Mouse (Mus musculus) gastrocnemius, postnatal 25 days (tissue): Measurements from ENCODE around the gene Zfp704. TPM values are rescaled to one million over a fixed set of nuclear protein-coding genes. Genes with fewer than 3 reads are reported as not detected.

Source experiments
- DNase-seq: peaks from one replicate; pipeline ENCODE4 v3.0.0; 2022
- total RNA-seq, 2 experiments: library from RNA; stranded (reverse); gene quantifications; 1 replicate in 1 of 2; 2 replicates in 1 of 2; pipeline ENCODE4 v1.2.3; 2021

Gene Zfp704
- total RNA-seq, 2 experiments from 2014 or later, result 5.1 to 5.2 TPM

DNA sequence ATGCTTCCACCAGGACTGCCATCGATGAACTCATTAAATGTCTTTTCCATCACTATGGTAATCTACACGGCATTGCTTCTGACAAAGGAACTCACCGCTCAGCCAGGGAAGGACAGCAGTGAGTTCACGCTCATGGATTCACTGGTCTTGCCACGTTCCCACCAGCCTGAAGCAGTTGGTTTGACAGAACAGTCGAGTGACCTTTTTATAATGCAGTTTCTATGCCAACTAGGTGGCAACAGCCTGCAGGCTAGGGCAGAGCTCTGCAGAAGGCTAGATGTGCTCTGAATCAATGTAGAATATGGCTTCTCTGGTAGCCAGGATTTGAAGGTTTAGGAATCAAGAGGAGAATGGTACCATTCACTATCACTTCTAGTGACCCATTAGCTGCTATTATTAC is 186.2 kb downstream of the Zfp704 start:
- no peak for DNase-seq

DNA sequence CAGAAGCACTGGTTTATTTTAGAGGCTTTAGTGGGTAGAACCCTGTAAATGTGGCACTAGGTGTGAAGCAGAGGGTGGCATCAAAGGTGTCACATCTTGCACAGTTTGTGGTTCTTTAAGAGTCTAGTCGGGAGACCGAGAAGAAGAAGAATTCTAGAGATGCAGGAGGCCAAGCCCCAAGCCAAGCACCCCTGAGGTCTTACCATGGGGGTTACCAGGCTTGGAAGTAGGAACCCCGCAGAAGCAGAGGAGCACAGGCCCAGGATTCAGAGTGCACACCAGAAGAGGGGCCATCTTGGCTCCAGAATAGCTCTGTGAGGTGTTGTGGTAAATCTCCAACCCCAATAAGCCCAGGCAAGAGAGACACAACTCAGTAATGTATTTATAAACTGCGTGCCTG is 201.0 kb downstream of the Zfp704 start:
- DNase-seq, result no peak

GRCm38 (mm10) chr3:9407801-9408200 is 202.1 kb downstream of the Zfp704 start:
- DNase-seq, result no peak

- peak; percentile 54 for DNase-seq
These were observed 202.8 kb downstream of the Zfp704 start for GRCm38 (mm10) chr3:9407119-9407546.

DNA sequence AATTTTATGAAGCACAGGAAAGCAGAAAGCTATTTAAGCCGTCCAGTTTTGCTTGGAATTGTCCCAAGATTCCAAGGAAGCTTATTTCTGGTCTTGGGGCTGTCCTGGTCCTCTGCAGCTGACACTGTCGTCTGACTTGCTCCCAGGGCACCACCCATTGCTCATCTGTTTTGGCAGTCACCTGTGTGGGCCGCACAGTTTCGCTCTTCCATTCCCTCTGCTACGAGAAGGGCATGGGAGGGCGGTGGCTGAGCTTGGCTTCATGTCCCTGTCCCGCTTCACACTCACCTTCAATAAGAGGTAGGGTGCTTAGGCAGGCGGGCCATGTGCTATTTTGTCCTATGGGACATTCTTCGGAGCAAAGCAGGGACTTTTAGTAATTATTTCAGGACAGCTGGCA is 204.5 kb downstream of the Zfp704 start:
- DNase-seq, result peak; percentile 22

DNA sequence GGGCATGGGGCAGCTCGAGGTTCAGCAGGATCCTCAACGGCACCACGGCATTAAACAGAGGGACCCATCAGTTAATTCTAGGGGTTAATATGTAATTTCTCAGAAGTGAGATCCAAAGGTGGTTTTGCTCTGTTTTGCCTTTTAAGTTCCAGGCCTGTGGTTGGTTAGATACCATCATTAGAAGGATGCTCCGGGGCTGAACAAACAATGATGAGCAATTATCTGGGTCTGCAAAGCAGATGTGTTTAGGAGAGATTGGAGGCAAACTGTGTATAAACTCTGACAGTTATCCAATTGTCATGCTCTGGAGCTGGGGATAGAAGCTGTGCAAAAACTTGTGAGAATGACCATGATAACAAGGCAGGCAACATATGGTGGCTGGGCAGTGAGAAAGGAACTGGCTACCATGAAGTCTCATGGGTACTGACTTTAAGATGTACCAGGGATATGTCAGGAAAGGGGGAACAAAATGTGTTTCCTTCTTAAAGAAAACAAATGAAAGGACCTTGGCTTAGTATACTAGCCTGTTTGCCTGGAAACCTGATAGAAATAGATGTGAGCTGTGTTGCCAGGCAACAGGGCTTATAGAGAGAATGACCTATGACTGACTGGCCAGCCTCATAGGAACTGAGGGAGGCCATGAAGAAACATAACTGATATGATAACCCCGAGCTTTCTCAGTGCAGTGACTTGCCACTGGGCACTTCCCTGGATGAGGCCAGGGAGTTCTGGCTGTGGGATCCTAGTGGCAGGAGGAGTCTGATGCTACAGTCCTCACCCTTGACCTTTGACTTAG is 206.4 kb downstream of the Zfp704 start:
- DNase-seq, result no peak

- no peak for DNase-seq
These were observed 207.0 kb downstream of the Zfp704 start for GRCm38 (mm10) chr3:9402836-9403235.

DNA sequence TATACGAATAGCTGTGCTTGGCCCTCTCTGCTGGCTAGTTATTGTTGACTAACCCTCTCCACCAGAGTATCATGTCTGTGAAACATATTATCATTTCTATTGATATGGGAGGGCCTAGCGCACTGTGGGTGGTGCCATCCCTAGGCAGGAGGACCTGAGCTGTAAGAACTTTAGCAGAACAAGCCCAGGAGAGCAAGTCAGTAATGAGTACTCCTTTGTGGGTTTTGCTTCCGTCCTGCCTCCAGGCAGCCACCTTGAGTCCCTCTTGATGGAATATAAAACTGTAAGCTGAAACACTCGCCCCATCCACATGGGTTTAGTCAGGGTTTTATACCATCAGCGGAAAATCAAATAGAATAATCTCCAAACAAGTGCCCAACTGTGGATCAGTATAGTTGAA is 207.5 kb downstream of the Zfp704 start:
- no peak for DNase-seq

DNA sequence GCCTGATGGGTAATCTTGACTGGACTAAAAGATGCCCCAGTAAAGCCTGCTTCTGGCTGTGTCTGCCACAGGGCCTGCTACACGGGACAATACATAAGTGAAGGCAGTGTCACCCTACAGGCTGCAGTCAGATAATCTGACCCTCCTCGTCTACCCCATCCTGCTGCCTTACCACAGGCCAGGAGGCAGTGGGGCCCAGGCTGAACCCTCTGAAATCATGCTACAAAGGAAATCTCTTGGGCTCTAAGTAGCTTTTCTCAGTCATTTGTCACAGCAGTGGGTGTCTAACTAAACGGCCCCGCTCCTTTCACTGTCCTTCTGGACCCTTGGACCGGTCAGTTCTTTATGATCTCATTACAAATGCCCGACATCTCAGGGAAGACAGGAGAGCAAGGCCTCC is 208.2 kb downstream of the Zfp704 start:
- no peak for DNase-seq

GRCm38 (mm10) chr3:9400886-9401221 is 209.0 kb downstream of the Zfp704 start:
- no peak for DNase-seq

DNA sequence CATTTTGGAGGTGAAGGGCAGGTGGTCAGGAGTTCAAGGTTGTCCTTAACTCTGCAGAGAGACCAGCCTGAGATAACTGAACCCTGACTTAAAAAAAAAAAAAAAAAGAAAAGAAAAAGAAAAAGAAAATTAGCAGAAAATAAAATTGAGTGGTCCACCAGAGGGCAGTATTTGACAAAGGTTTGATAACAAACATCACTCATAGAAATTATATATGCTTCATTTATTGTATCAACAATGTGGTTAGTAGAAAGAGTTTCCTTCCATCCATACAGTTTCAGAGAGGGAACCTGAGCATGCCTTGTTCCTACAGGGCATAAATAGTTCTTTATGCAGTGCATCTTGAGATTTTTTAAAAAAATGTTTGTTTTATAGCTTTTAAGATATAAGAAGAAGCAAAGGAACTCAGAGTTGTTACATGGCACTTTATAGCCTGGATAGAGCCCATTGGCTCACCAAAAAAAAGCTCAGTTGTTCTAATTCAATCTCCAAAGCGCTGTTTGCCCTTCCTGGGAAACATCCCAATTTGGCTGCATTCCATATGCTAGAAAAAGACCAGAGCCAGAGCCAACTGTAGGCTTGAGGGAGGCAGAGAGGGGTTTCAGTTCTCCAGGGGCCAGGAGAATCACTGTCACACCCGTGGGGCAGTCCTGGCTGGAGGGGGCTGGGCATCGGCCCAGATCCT is 209.5 kb downstream of the Zfp704 start:
- no peak for DNase-seq

DNA sequence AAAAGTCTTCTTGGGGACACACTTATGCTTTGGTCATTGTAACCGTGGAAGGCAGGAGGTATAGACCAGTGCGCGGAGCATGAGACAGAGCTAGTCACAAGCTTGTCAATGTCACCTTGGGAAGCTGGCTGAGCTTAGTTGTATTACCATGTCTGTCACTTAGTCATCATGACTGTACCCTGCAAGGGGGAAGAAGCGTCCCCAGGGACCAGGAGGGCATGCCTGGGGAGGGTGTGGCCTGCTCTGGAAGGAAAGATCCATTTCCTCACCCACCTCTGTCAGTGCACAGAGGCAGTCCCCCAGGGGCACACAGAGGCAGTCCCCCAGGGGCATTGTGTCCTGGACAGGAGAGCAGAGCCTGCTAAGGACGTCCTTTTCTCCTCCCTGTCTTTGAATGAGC is 211.6 kb downstream of the Zfp704 start:
- DNase-seq, result no peak
